Mouse (Mus musculus): Measurements from ENCODE around the gene Shc2.
A peak's percentile ranks its signal among the peaks of the same experiment; 100 is the strongest.

The Shc2 gene

GRCm38 (mm10) chr10:79612192-79613135 is 25.3 kb downstream of the Shc2 start:
- peak; percentile 40 for DNase-seq

GRCm38 (mm10) chr10:79611296-79611695 is 26.4 kb downstream of the Shc2 start:
- peak; percentile 38 for DNase-seq

GRCm38 (mm10) chr10:79609276-79609675 is 28.4 kb downstream of the Shc2 start:
- DNase-seq, result no peak

- no peak for DNase-seq
These were observed 29.8 kb downstream of the Shc2 start for GRCm38 (mm10) chr10:79607892-79608291.

GRCm38 (mm10) chr10:79606537-79606936 is 31.2 kb downstream of the Shc2 start:
- no peak for DNase-seq

- no peak for DNase-seq
These were observed 39.8 kb downstream of the Shc2 start for GRCm38 (mm10) chr10:79597936-79598230.

- DNase-seq, result no peak
These were observed 40.4 kb downstream of the Shc2 start for GRCm38 (mm10) chr10:79597051-79597935.

- DNase-seq, result no peak
These were observed 42.2 kb downstream of the Shc2 start for GRCm38 (mm10) chr10:79595590-79595929.

GRCm38 (mm10) chr10:79594872-79595589 is 42.7 kb downstream of the Shc2 start:
- peak; percentile 60 for DNase-seq

- DNase-seq, result no peak
These were observed 43.6 kb downstream of the Shc2 start for GRCm38 (mm10) chr10:79594111-79594510.

- no peak for DNase-seq
These were observed 47.0 kb downstream of the Shc2 start for GRCm38 (mm10) chr10:79590702-79591101.

GRCm38 (mm10) chr10:79587752-79588126 is 50.0 kb downstream of the Shc2 start:
- no peak for DNase-seq

- no peak for DNase-seq
These were observed 50.5 kb downstream of the Shc2 start, which contains the start of gene Theg for GRCm38 (mm10) chr10:79587061-79587751. Gene Theg, minus strand, starts transcription at chr10:79587331.

GRCm38 (mm10) chr10:79586243-79586642 is 51.5 kb downstream of the Shc2 start:
- no peak for DNase-seq

GRCm38 (mm10) chr10:79585723-79586122 is 52.0 kb downstream of the Shc2 start:
- no peak for DNase-seq

GRCm38 (mm10) chr10:79585136-79585535 is 52.6 kb downstream of the Shc2 start:
- DNase-seq, result no peak

- no peak for DNase-seq
These were observed 53.3 kb downstream of the Shc2 start for GRCm38 (mm10) chr10:79584426-79584825.

- no peak for DNase-seq
These were observed 53.7 kb downstream of the Shc2 start for GRCm38 (mm10) chr10:79584021-79584420.

- DNase-seq, result no peak
These were observed 56.2 kb downstream of the Shc2 start for GRCm38 (mm10) chr10:79581501-79581900.

- DNase-seq, result no peak
These were observed 56.9 kb downstream of the Shc2 start for GRCm38 (mm10) chr10:79580811-79581210.

GRCm38 (mm10) chr10:79580356-79580755 is 57.4 kb downstream of the Shc2 start:
- DNase-seq, result no peak

- DNase-seq, result no peak
These were observed 57.9 kb downstream of the Shc2 start for GRCm38 (mm10) chr10:79579781-79580180.

GRCm38 (mm10) chr10:79578891-79579290 is 58.8 kb downstream of the Shc2 start:
- DNase-seq, result no peak

Data from cerebellum, adult 11-12 months (tissue).